Mouse (Mus musculus) kidney, postnatal 36 days (tissue): ENCODE measurements around the gene Spats2l.

Source experiments
- DNase-seq, 2 experiments: peaks; one replicate each; pipeline ENCODE4 v3.0.0; 2021 to 2022; ENCODE audit warnings: mixed read lengths in 2 of 2

Gene Spats2l

DNA sequence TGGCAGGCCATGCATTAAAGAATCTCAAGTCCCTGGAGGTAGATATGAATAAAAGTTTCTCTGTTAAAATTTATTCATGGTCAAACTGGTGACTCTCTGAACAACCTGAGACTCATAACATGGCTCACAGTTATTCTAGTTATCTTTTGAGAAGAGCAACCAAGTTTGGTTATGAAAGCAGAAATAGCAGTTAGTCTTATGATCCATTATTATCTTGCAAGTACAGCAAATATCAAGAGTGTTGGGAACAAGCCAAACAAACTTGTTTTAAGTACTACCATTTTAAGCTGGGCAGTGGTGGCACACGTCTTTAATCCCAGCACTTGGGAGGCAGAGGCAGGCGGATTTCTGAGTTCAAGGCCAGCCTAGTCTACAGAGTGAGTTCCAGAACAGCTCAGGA, 217.3 kb downstream of the Spats2l start:
- no peak for DNase-seq

DNA sequence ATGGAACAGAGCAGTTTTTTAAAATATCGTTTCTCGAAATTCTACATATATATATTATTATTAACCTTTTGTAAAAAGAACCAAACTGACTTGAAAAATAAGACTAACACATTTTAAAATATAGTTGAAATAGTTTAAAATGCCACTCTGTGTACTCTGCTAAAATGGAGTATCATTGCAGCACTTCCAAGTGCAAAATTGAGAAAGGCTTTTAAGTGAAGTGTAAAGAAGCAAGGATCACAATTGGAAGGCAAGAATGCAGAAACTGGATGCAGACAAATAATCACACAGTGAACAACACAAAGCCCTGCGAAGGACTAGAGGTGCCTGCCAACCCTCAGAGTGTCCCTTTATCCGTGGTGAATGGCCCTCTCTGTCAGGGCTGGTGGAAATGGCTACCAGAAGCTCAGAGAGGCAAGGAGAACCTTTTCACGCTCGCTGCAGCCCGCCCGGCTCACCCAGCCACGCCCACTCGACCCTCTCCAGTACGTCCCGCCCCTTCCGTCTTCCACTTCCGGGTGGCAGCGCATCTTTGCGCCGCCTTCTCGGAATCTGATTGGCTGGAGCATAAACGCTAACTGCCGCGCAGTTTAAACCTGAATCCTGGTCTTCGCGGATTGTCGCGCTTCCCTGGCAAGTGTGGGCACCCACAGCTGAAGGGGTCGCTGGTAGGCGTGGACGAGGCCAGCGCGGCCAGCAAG, 221.6 kb downstream of the Spats2l start, which contains the start of gene Sgo2a:
Gene Sgo2a, plus strand, starts transcription at position 540 of the 701 bp plus-strand sequence.
- DNase-seq = peak; percentile 93 to 96

DNA sequence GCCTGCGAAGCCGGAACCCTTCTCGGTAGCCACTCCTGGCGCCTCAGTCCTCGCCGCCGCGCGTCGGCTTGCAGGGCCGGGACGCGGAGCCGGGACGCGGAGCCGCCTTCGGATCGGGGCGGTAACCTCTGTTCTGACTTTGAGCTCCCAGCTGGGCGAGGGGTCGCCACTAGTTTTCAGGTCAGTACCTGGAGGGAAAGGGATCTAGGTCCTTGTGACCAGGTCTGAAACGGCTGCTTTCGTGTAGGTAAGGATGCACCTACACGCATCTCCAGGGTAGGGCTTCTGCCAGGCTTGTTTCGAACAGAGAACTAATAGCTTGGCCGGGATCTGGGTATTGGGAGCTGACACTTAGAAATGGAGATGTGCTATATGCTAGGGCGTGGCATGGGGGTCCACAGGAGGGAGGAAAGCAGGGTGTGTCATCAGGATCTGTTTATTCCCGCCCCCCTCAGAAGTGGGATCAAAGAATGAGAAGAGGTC, 222.2 kb downstream of the Spats2l start:
- no peak for DNase-seq
